Mouse (Mus musculus): ENCODE data around the gene Krtap4-9. TPM values are rescaled to one million over a fixed set of nuclear protein-coding genes. Genes with fewer than 3 reads are reported as not detected.
"Not testable (repeated sequence)": the region's sequence is repeated elsewhere in the genome, so short reads cannot be mapped to it uniquely, and the experiment has no call there.

Gene Krtap4-9
- polyA plus RNA-seq (2016; fragmentation: Nextera tagmentation; extraction: Ambion mirVana): not detected in 2 replicates

DNA sequence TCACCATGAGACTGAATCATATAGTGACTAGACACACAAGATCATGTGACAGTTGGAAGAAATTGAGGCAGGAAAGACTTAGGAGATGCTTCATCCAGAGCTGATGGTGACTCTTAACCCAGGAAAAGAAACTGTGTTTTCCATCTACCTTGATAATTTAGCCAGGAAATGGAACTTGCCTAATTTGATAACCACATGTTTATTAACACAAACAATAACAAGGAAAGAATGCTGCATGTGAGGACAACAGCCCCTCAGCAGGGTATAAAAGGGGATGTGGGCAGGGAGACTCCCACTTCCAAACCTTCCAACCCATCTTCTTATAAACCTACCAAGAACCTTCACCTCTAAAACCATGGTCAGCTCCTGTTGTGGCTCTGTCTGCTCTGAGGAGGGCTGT is at the start of gene Krtap4-9:
Krtap4-9 (plus strand) TSS at position 301 of the 400 bp plus-strand sequence.
- H3K9me3 ChIP-seq; H3K9ac ChIP-seq; H3K27ac ChIP-seq; H3K4me2 ChIP-seq; H3K27me3 ChIP-seq; H3K4me1 ChIP-seq; H3K36me3 ChIP-seq (replicated peaks); ATAC-seq (ENCODE audit: low FRiP score); H3K4me3 ChIP-seq (replicated peaks): not testable (repeated sequence)

DNA sequence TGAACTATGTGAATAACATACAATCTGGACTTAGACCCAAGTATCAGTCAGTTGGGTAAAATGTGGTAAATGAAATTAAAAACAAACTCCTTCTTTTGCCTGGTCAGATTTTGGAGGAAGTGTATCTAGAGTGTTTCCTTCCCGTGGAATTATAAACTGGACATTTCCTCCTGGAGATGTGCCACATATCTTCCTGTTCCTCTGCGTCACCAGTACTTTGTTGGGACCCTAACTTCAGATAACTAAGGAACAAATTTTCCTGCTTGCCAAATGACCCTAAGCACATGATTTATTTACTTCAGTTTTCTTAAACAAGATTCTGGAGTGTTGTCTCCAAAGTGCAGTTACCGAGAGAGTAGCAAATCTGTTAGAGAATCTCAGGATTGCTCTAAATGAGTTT is 41.0 kb upstream of the Krtap4-9 start:
- no peak overlapping the region for H3K4me2 ChIP-seq
- no peaks in the 10 kb centered on the region for H3K4me1 ChIP-seq
- H3K9ac ChIP-seq: no peak overlapping the region
- no peaks in the 10 kb centered on the region for H3K27me3 ChIP-seq
- no peaks in the 10 kb centered on the region for H3K9me3 ChIP-seq
- no peak overlapping the region for H3K27ac ChIP-seq
- H3K36me3 ChIP-seq (replicated peaks): no peaks in the 10 kb centered on the region
- no peak overlapping the region for H3K4me3 ChIP-seq (replicated peaks)
- ATAC-seq (ENCODE audit: low FRiP score): no peak
- 94% methylated on average over 3 of the region's 3 CpGs for WGBS

DNA sequence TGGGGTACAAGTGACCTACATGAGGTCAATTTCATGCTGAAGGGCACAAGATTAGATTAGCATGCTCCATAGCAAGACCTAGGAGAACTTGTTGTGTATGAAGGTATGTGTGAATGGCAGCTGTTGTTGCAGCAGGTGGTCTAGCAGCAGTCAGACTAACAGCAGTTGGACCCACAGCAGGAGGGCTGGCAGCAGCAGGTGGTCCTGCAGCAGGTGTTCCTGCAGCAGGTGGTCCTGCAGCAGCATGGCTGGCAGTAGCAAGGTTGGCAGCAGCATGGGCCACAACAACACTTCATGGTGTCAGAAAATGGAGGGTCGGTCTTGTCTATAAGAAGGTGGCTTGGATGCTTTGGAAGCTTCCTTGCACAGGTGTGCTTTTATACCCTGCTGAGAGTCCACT is 26.1 kb upstream of the Krtap4-9 start:
- Histone ChIP-seq H3K9me3 (no peaks in the 10 kb centered on the region), H3K36me3 (replicated peaks) (no peaks in the 10 kb centered on the region), H3K9ac (no peak overlapping the region), H3K27ac (no peak overlapping the region), H3K4me2 (no peak overlapping the region), H3K27me3 (no peaks in the 10 kb centered on the region), H3K4me1 (no peaks in the 10 kb centered on the region), H3K4me3 (replicated peaks) (no peak overlapping the region)
- 85% methylated on average over 1 of the region's 1 CpGs for WGBS
- ATAC-seq (ENCODE audit: low FRiP score): no peak

DNA sequence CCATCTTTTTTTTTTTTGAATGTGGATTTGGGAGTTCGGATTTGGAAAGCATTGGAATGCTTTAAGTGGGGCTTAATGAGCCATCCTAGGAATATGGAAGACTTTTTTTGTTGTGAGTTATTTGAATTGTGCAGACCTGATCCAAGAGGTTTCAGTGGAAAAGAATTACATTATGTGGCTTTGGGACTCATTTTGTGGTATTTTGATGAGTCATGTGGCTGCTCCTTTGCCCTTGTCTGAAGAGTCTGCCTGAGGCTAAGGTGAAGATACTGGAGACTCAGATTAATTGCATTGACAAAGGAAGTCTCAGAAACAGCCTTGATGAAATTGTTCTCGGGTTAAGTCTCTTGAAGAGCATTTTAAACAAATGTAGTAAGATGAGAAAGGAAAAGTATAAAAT is 16.6 kb upstream of the Krtap4-9 start:
- H3K36me3 ChIP-seq (replicated peaks): no peaks in the 10 kb centered on the region
- whole genome bisulfite sequencing: 69% methylated on average over 2 of the region's 2 CpGs
- no peaks in the 10 kb centered on the region for H3K9me3 ChIP-seq
- no peak overlapping the region for H3K4me3 ChIP-seq (replicated peaks)
- no peak overlapping the region for H3K4me2 ChIP-seq
- ATAC-seq (ENCODE audit: low FRiP score): no peak
- no peaks in the 10 kb centered on the region for H3K27me3 ChIP-seq
- no peak overlapping the region for H3K27ac ChIP-seq
- no peak overlapping the region for H3K9ac ChIP-seq
- no peaks in the 10 kb centered on the region for H3K4me1 ChIP-seq

DNA sequence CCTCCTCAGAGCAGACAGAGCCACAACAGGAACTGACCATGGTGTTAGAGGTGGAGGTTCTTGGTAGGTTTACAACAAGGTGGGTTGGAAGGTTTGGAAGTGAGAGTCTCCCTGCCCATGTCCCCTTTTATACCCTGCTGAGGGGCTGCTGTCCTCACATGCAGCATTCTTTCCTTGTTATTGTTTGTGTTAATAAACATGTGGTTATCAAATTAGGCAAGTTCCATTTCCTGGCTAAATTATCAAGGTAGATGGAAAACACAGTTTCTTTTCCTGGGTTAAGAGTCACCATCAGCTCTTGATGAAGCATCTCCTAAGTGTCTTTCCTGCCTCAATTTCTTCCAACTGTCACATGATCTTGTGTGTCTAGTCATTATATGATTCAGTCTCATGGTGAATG is 12.2 kb upstream of the Krtap4-9 start, which contains the start of gene Gm11595:
Gm11595 (minus strand) TSS at position 101 of the 400 bp plus-strand sequence.
- H3K4me3 ChIP-seq (replicated peaks); H3K27me3 ChIP-seq; H3K4me2 ChIP-seq; ATAC-seq (ENCODE audit: low FRiP score); H3K4me1 ChIP-seq; H3K9ac ChIP-seq; H3K36me3 ChIP-seq (replicated peaks); H3K9me3 ChIP-seq; H3K27ac ChIP-seq: not testable (repeated sequence)

DNA sequence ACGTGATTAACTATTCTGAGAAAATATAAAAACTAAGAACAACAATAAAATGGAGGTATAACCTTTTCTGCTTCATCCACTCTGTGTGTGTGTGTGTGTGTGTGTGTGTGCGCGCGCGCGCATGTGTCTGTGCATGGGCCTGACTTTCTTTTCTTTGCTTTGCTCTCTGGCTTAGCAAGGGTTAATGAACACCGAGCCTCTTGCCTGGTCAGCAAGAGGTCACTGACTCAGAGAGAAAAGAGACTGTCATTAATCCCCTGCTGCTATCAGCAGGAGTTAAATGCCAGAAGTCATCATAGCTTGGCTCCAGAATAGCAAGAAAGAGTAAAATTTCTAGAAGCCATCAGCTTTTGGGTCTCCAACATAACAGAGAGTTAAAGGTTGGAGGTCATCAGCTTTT is 6.6 kb upstream of the Krtap4-9 start:
- Histone ChIP-seq H3K4me3 (replicated peaks) (no peak overlapping the region), H3K27ac (no peak overlapping the region), H3K4me2 (no peak overlapping the region), H3K27me3 (no peaks in the 10 kb centered on the region), H3K9me3 (no peaks in the 10 kb centered on the region), H3K9ac (no peak overlapping the region), H3K36me3 (replicated peaks) (no peaks in the 10 kb centered on the region), H3K4me1 (peaks cover 4% of the 10 kb centered on the region; the same call in 1 of the 2 replicates)
- 41% methylated on average over 7 of the region's 7 CpGs for WGBS
- no peak for ATAC-seq (ENCODE audit: low FRiP score)

DNA sequence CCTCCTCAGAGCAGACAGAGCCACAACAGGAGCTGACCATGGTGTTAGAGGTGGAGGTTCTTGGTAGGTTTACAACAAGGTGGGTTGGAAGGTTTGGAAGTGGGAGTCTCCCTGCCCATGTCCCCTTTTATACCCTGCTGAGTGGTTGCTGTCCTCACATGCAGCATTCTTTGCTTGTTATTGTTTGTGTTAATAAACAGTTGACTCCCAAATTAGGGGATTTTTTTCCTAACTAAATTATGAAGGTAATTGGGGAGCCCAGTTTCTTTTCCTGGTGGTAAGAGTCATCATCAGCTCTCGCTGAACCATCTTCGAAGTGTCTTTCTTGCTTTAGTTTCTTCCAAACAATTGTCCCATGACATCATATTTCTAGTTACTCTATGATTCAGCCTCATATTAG is 4.4 kb upstream of the Krtap4-9 start, which contains the start of gene Krtap4-8:
Krtap4-8 (minus strand) TSS at position 101 of the 400 bp plus-strand sequence.
- no peak for ATAC-seq (ENCODE audit: low FRiP score)
- Histone ChIP-seq H3K9me3 (no peaks in the 10 kb centered on the region), H3K27ac (no peak within 1 kb of the TSS), H3K4me1 (peaks cover 4% of the 10 kb centered on the region; the same call in 1 of the 2 replicates), H3K9ac (no peak within 1 kb of the TSS), H3K4me3 (replicated peaks) (no peak within 1 kb of the TSS), H3K27me3 (peaks cover under 1% of the 10 kb centered on the region; the same call in 1 of the 2 replicates), H3K4me2 (no peak within 1 kb of the TSS), H3K36me3 (replicated peaks) (no peaks in the 10 kb centered on the region)
- 96% methylated on average over 2 of the region's 2 CpGs for WGBS

DNA sequence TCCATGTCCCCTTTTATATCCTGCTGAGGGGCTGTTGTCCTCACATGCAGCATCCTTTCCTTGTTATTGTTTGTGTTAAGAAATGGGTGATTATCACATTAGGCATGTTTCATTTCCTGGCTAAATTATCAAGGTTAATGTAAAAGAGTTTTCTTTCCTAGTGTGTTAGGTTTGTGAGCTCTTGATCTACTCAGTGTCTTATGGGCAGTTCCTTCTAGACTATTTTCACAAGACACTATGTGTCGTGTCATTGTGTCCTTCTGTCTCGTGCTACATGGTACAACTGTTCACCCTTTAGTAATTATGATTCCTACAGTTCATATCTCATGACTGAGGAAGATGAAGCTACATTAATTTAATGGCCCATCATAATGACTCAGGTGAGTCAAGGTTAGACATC is 8.4 kb downstream of the Krtap4-9 start, which contains the start of gene Gm11596:
Gm11596 (minus strand) TSS at position 101 of the 400 bp plus-strand sequence.
- Histone ChIP-seq H3K4me3 (replicated peaks) (no peak within 1 kb of the TSS), H3K4me2 (no peak within 1 kb of the TSS), H3K27me3 (no peaks in the 10 kb centered on the region), H3K4me1 (no peaks in the 10 kb centered on the region), H3K9me3 (no peaks in the 10 kb centered on the region), H3K36me3 (replicated peaks) (no peaks in the 10 kb centered on the region), H3K27ac (no peak within 1 kb of the TSS), H3K9ac (no peak within 1 kb of the TSS)
- 84% methylated on average over 2 of the region's 2 CpGs for WGBS
- no peak for ATAC-seq (ENCODE audit: low FRiP score)

DNA sequence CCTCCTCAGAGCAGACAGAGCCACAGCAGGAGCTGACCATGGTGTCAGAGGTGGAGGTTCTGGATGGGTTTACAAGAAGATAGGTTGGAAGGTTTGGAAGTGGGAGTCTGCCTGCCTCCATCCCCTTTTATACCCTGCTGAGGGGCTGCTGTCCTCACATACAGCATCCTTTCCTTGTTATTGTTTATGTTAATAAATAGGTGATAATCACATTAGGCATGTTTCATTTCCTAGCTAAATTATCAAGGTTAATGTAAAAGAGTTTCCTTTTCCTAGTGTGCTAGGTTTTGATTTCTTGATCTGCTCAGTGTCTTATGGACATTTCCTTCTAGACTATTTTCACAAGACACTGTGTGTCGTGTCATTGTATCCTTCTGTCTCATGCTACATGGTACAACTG is 13.8 kb downstream of the Krtap4-9 start, which contains the start of gene Gm11569:
Gm11569 (minus strand) TSS at position 101 of the 400 bp plus-strand sequence.
- not testable (repeated sequence) for H3K4me2 ChIP-seq; H3K4me1 ChIP-seq; H3K27me3 ChIP-seq; H3K9me3 ChIP-seq; ATAC-seq (ENCODE audit: low FRiP score); H3K4me3 ChIP-seq (replicated peaks); H3K27ac ChIP-seq; H3K9ac ChIP-seq; H3K36me3 ChIP-seq (replicated peaks)
- WGBS: no CpG with 5 or more reads among the region's 1 CpGs

DNA sequence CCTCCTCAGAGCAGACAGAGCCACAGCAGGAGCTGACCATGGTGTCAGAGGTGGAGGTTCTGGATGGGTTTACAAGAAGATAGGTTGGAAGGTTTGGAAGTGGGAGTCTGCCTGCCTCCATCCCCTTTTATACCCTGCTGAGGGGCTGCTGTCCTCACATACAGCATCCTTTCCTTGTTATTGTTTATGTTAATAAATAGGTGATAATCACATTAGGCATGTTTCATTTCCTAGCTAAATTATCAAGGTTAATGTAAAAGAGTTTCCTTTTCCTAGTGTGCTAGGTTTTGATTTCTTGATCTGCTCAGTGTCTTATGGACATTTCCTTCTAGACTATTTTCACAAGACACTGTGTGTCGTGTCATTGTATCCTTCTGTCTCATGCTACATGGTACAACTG is 19.3 kb downstream of the Krtap4-9 start, which contains the start of gene Gm11554:
Gm11554 (minus strand) TSS at position 101 of the 400 bp plus-strand sequence.
- H3K4me1 ChIP-seq; H3K9me3 ChIP-seq; ATAC-seq (ENCODE audit: low FRiP score); H3K4me3 ChIP-seq (replicated peaks); H3K4me2 ChIP-seq; H3K36me3 ChIP-seq (replicated peaks); H3K27ac ChIP-seq; H3K27me3 ChIP-seq; H3K9ac ChIP-seq: not testable (repeated sequence)
- no CpG with 5 or more reads among the region's 1 CpGs for WGBS

DNA sequence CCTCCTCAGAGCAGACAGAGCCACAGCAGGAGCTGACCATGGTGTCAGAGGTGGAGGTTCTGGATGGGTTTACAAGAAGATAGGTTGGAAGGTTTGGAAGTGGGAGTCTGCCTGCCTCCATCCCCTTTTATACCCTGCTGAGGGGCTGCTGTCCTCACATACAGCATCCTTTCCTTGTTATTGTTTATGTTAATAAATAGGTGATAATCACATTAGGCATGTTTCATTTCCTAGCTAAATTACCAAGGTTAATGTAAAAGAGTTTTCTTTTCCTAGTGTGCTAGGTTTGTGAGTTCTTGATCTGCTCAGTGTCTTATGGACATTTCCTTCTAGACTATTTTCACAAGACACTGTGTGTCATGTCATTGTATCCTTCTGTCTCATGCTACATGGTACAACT is 24.8 kb downstream of the Krtap4-9 start, which contains the start of gene Krtap4-13:
Krtap4-13 (minus strand) TSS at position 101 of the 400 bp plus-strand sequence.
- not testable (repeated sequence) for H3K4me1 ChIP-seq; ATAC-seq (ENCODE audit: low FRiP score); H3K4me3 ChIP-seq (replicated peaks); H3K36me3 ChIP-seq (replicated peaks); H3K4me2 ChIP-seq; H3K9ac ChIP-seq; H3K9me3 ChIP-seq; H3K27me3 ChIP-seq; H3K27ac ChIP-seq

DNA sequence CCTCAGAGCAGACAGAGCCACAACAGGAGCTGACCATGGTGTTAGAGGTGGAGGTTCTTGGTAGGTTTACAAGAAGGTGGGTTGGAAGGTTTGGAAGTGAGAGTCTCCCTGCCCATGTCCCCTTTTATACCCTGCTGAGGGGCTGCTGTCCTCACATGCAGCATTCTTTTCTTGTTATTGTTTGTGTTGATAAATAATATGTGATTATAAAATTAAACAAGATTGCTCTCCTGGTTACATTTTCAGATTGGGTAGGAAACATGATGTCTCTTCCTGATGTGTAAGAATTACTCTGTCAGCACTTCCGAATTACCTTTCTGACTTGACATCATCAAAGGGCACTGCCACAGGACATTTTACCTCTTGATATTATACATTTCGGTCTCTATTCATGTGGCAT is 30.6 kb downstream of the Krtap4-9 start, which contains the start of gene Gm11564:
Gm11564 (minus strand) TSS at position 101 of the 400 bp plus-strand sequence.
- H3K9ac ChIP-seq; H3K4me1 ChIP-seq; H3K4me3 ChIP-seq (replicated peaks); H3K36me3 ChIP-seq (replicated peaks); H3K9me3 ChIP-seq; ATAC-seq (ENCODE audit: low FRiP score); H3K27me3 ChIP-seq; H3K4me2 ChIP-seq: not testable (repeated sequence)
- H3K27ac ChIP-seq: 0 out of 2 replicates have a peak within 1 kb of the TSS, but pooled peaks have one; percentile 13
- WGBS: 86% methylated on average over 2 of the region's 2 CpGs

Data from forebrain, embryonic 12.5 days (tissue).